Mouse (Mus musculus) hindbrain, embryonic 12.5 days (tissue): ENCODE data around the gene Hemk1. TPM values are rescaled to one million over a fixed set of nuclear protein-coding genes. Genes with fewer than 3 reads are reported as not detected.

ENCODE experiments used
- ATAC-seq: fragments of 200-750 bp; cut with Nextera tagmentation; 2 replicates; pipeline ENCODE4 v1.8.0; 2017; ENCODE audit warnings: moderate TSS enrichment; ENCODE audit not compliant: low FRiP score
- H3K27ac ChIP-seq: fragments of 300-500 bp; sonication (generic); 2 replicates; pipeline ENCODE4 v1.5.1; 2016; ENCODE audit warnings: mild to moderate bottlenecking
- H3K27me3 ChIP-seq: fragments of 300-500 bp; sonication (generic); 2 replicates; pipeline ENCODE4 v1.6.1; 2016; ENCODE audit warnings: mild to moderate bottlenecking
- H3K36me3 ChIP-seq: fragments of 300-500 bp; sonication (generic); 2 replicates; pipeline ENCODE4 v1.6.1; 2016; ENCODE audit warnings: mild to moderate bottlenecking
- H3K4me1 ChIP-seq: fragments of 300-500 bp; sonication (generic); 2 replicates; pipeline ENCODE4 v1.6.1; 2016
- H3K4me2 ChIP-seq: fragments of 300-500 bp; sonication (generic); replicated peaks from 2 replicates; pipeline ENCODE4 v1.6.1; 2016; ENCODE audit warnings: mild to moderate bottlenecking
- H3K4me3 ChIP-seq: fragments of 300-500 bp; sonication (generic); 2 replicates; pipeline ENCODE4 v1.5.1; 2016; ENCODE audit warnings: mild to moderate bottlenecking
- H3K9ac ChIP-seq: fragments of 300-500 bp; sonication (generic); 2 replicates; pipeline ENCODE4 v1.6.1; 2016; ENCODE audit warnings: mild to moderate bottlenecking, moderate library complexity
- H3K9me3 ChIP-seq: fragments of 300-500 bp; sonication (generic); replicated peaks from 2 replicates; pipeline ENCODE4 v1.6.1; 2016; ENCODE audit warnings: mild to moderate bottlenecking
- WGBS: fragments of 180-500 bp; shearing (Covaris S2); methylation state at CpG from one replicate; pipeline ENCODE4 v1.1.7; 2016; 5-methylcytosine and 5-hydroxymethylcytosine counted together
- polyA plus RNA-seq: library from polyadenylated mRNA; unstranded; fragments of >200 nt; fragmentation: Nextera tagmentation; extraction: Ambion mirVana; gene quantifications from 2 replicates; pipeline ENCODE4 v1.2.1, GENCODE M21; 2016

The Hemk1 gene
- polyA plus RNA-seq, 1 experiment from 2014 or later: 14.1 TPM

DNA sequence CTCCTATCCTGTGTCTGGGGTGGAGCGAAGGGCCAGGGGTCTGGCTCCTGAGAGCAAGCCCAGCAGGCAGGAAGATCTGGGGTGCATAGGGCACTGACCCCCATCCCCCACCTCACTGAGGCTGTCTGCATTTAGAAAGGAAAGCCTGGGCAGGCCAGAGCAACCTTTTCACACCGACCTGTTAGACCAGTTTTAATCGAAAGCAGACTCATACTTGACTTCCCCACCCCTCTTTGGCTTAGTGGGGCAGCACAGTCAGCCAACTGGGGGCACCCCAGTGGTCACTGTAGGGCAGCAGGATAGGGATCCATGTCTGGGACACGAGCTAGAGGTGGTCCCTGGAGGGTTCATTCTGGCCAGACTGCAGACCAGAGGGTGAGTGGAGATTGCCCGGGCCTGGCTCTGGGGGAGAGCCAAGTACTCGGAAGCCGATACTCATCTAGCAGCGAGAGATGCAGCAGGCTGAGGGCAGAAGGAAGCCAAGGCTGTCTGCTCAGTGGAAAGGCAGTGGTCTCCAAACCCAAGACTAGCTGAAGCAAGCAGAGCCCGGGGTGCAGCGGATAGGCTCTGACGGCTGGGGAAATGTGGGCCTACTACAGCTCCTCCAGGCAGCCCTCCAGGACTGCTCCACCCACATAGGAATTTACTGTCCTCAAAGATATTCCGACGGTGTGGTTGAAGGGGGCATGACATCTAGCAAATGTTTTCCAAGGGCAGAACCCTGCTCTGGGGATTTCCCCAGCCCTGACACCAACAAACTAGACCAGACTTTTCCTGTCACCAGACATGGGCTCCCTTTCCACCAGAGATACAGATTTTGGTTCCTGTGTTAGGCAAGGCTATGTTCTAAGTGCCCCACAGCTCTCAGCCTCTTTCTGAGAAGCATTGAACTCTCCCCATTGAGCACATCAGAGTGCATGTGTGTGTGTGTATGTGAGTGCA, 32.3 kb downstream of the Hemk1 start:
- no peak overlapping the region for H3K4me3 ChIP-seq
- H3K36me3 ChIP-seq: peaks cover 8% of the 10 kb centered on the region
- no peak overlapping the region for H3K9ac ChIP-seq
- H3K4me2 ChIP-seq: no peak overlapping the region
- no peaks in the 10 kb centered on the region for H3K9me3 ChIP-seq
- no peak for ATAC-seq
- no peaks in the 10 kb centered on the region for H3K27me3 ChIP-seq
- no peaks in the 10 kb centered on the region for H3K4me1 ChIP-seq
- 60% methylated on average over 13 of the region's 13 CpGs for WGBS
- no peak overlapping the region for H3K27ac ChIP-seq

DNA sequence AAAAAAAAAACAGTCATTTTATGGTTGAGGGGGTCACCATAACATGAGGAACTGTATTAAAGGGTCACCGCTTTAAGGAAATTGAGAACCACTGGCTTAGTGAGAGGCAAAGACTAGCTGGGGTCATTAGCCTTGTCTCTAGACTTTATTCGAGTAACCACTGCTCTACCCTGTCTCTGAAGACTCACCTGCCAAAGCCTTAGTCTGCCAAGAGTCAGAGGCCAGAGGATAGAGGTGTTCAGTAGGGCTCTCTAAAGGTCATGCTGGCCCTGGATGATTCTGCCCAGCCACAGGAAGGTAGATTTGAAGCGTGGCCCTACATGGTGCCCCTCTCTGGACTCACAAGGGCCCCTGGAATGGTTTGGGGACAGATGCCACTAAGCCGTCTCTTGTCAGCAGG, 33.1 kb downstream of the Hemk1 start:
- Histone ChIP-seq H3K4me2 (no peak overlapping the region), H3K27ac (no peak overlapping the region), H3K27me3 (no peaks in the 10 kb centered on the region), H3K4me1 (no peaks in the 10 kb centered on the region), H3K4me3 (no peak overlapping the region), H3K9ac (no peak overlapping the region), H3K36me3 (peaks cover 8% of the 10 kb centered on the region), H3K9me3 (no peaks in the 10 kb centered on the region)
- no peak for ATAC-seq
- 85% methylated on average over 4 of the region's 4 CpGs for WGBS

DNA sequence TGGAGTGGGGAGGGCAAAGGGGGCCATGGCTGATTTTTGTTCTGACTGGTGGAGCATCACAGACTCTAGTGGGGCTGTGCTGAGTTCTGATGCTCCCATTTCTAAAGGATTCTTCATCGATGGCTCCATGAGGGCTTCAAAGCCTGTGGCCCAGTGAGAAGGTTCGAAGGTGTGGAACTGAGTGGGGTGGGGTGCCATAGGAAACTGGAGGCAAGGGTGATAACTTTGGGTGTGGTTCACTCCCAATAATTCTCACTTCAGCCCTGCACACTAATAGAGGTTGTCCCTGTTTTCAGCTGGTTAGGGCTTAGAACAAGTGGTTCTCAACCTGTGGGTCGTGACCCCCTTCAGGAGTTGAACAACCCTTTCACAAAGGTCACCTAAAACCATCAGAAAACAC, 33.8 kb downstream of the Hemk1 start:
- no peaks in the 10 kb centered on the region for H3K9me3 ChIP-seq
- peaks cover 8% of the 10 kb centered on the region for H3K36me3 ChIP-seq
- 96% methylated on average over 3 of the region's 3 CpGs for WGBS
- H3K27ac ChIP-seq: no peak overlapping the region
- no peaks in the 10 kb centered on the region for H3K27me3 ChIP-seq
- no peak overlapping the region for H3K9ac ChIP-seq
- H3K4me3 ChIP-seq: no peak overlapping the region
- ATAC-seq: no peak
- H3K4me1 ChIP-seq: no peaks in the 10 kb centered on the region
- H3K4me2 ChIP-seq: no peak overlapping the region

DNA sequence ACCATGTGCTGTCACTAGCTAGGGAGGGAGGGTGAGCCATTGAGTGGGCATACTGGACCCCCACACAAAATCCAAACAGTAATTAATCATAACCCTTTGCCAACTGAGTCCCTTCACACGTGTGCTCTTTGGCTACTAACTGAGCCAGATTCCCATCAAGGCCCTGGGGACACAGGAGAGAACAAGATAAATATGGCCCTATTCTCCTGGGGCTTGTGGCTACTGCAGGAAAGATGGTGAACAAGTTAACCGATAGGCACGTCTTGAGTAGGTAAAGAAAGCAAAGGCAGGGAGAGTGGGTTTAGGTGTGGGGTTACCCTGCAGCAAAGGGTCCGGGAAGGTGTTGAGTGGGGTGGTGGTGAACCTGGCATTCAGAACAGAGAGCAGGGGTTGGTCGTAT, 34.2 kb downstream of the Hemk1 start:
- Histone ChIP-seq H3K9me3 (no peaks in the 10 kb centered on the region), H3K27ac (no peak overlapping the region), H3K9ac (no peak overlapping the region), H3K36me3 (peaks cover 8% of the 10 kb centered on the region), H3K27me3 (no peaks in the 10 kb centered on the region), H3K4me3 (no peak overlapping the region), H3K4me1 (no peaks in the 10 kb centered on the region), H3K4me2 (no peak overlapping the region)
- WGBS: 70% methylated on average over 5 of the region's 5 CpGs
- ATAC-seq: no peak

DNA sequence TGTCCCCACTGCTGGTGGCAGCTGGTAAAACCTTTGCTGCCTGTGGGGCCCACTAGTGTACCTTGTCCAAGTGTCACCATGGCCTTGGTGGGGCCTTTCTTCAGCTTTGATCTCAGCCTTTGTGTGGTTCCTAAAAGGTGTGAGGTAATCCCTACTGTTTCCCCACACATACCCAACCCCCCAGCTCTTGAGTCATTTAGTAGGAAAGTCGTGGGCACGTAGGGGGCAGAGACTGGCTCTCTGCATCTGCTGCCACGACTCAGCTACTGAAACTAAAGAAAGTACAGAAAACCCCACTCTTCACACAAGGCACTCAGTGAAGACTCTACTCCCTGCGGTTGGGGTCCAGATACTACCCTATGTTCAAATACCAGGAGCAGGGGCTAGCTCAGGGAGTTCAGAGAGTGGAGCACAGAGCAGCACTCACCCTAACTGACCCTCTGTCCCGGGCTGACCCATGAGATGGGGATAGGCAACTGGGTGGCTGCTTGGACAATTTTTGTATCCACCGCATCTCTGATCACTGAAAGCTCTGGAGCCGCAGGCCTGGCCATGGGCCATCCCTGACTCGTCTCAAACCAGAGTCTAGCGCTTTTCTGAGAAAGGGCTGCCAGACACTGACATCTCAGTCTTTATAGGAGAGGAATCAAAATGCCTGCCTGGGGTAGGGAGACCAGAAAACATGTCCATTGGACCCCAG, 34.9 kb downstream of the Hemk1 start:
- Histone ChIP-seq H3K4me3 (no peak overlapping the region), H3K27me3 (no peaks in the 10 kb centered on the region), H3K36me3 (peaks cover 8% of the 10 kb centered on the region), H3K4me2 (no peak overlapping the region), H3K4me1 (no peaks in the 10 kb centered on the region), H3K9me3 (no peaks in the 10 kb centered on the region), H3K27ac (no peak overlapping the region), H3K9ac (no peak overlapping the region)
- ATAC-seq: no peak
- 85% methylated on average over 9 of the region's 9 CpGs for WGBS

DNA sequence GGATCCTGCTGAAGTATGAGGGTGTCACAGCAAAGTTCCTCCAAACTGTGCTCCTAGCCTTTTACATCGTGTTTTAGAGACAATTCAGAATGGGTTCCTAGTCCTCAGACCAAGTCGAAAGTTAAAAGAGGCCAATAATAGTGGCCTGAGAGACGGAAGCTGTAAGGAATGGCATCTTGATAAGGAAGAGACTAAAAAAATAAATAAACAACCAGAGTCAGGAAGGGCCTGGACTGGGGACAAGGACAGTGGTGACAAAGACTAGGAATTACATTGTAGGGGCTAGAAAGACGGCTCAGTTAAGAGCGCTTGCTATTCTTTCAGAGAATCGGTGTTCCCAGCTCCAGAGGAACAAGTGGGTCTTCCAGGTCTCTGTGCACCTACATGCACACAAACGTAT, 35.6 kb downstream of the Hemk1 start:
- no peak overlapping the region for H3K9ac ChIP-seq
- no peak overlapping the region for H3K27ac ChIP-seq
- no peak for ATAC-seq
- WGBS: 82% methylated on average over 7 of the region's 7 CpGs
- H3K4me1 ChIP-seq: peaks cover 5% of the 10 kb centered on the region
- H3K36me3 ChIP-seq: peaks cover 8% of the 10 kb centered on the region
- H3K4me3 ChIP-seq: no peak overlapping the region
- no peaks in the 10 kb centered on the region for H3K27me3 ChIP-seq
- no peak overlapping the region for H3K4me2 ChIP-seq
- no peaks in the 10 kb centered on the region for H3K9me3 ChIP-seq

DNA sequence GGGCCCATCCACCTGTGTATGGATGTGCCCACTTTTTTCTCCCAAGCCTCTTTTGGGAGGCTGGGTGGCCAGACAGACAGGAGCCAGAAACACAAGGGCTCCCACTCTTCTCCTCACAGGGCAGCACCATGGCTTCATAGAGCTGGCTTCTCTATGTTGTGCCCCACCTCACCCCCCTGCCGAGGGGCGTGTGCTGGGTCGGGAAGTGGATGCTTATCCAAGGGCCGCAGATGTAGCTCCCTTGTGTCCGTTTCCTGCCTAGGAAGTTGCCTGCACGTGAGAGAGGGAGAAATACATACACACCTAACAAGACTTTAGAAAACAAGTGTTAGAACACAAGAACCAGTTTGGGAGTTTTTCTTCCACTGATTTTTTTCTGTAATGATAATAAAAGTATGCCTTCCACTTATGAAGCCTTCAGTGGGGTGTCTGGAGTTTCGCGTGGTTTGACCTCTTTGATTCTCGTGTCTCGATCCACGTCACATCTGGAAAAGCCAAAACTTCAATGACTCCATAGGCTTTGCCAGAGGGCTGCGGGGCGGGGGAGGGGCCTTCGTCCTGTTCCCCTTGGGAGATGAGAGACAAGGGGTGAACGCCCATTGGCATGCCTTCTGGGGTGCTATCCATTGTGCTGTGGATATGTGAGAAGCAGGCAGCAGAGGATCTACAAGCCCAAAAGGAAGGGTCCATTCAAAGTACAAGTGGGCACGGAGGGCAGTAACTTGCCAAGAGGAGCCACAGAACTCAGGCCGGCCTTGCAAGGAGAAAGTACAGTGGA, 36.4 kb downstream of the Hemk1 start:
- Histone ChIP-seq H3K4me1 (peaks cover 12% of the 10 kb centered on the region), H3K9me3 (no peaks in the 10 kb centered on the region), H3K9ac (no peak overlapping the region), H3K36me3 (peaks cover 8% of the 10 kb centered on the region), H3K27me3 (no peaks in the 10 kb centered on the region), H3K27ac (no peak overlapping the region), H3K4me3 (no peak overlapping the region), H3K4me2 (no peak overlapping the region)
- 85% methylated on average over 17 of the region's 17 CpGs for WGBS
- no peak for ATAC-seq

DNA sequence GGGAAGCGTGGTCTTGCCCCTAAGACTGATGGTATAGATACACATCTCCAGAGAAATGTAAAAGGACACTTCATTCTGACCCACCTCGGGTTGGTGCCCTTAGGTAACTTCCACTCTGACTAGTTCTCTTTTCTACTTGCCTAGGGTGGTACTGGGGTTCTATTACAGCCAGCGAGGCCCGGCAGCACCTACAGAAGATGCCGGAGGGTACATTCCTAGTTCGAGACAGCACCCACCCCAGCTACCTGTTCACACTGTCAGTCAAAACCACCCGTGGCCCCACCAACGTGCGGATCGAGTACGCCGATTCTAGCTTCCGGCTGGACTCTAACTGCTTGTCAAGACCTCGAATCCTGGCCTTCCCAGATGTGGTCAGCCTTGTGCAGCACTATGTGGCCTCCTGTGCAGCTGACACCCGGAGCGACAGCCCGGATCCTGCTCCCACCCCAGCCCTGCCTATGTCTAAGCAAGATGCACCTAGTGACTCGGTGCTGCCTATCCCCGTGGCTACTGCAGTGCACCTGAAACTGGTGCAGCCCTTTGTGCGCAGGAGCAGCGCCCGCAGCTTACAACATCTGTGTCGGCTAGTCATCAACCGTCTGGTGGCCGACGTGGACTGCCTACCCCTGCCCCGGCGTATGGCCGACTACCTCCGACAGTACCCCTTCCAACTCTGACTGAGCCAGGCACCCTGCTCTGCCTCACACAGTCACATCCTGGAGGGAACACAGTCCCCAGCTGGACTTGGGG, 37.8 kb downstream of the Hemk1 start:
- Histone ChIP-seq H3K4me2 (no peak overlapping the region), H3K36me3 (peaks cover 8% of the 10 kb centered on the region), H3K9ac (no peak overlapping the region), H3K4me1 (peaks cover 15% of the 10 kb centered on the region), H3K27me3 (peaks cover 5% of the 10 kb centered on the region; the same call in 1 of the 2 replicates), H3K9me3 (no peaks in the 10 kb centered on the region), H3K27ac (no peak overlapping the region), H3K4me3 (no peak overlapping the region)
- 92% methylated on average over 30 of the region's 30 CpGs for WGBS
- no peak for ATAC-seq

DNA sequence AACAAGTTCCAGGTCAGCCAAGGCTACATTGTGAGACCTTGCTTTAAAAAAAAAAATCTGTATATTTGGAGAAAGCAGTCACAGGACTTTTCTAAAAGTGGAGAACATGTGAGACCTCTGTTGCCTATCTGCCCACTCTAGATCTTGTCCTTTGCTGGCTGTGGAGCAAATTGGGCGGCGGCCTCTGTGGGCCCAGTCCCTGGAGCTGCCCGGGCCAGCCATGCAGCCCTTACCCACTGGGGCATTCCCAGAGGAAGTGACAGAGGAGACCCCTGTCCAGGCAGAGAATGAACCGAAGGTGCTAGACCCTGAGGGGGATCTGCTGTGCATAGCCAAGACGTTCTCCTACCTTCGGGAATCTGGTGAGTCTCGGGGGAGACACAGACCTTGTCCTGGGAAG, 38.4 kb downstream of the Hemk1 start:
- 92% methylated on average over 7 of the region's 7 CpGs for WGBS
- ATAC-seq: no peak
- H3K4me1 ChIP-seq: peaks cover 15% of the 10 kb centered on the region
- H3K4me3 ChIP-seq: no peak overlapping the region
- H3K27ac ChIP-seq: no peak overlapping the region
- peaks cover 6% of the 10 kb centered on the region; the same call in 1 of the 2 replicates for H3K27me3 ChIP-seq
- H3K36me3 ChIP-seq: peaks cover 8% of the 10 kb centered on the region
- H3K9ac ChIP-seq: no peak overlapping the region
- H3K4me2 ChIP-seq: no peak overlapping the region
- no peaks in the 10 kb centered on the region for H3K9me3 ChIP-seq

DNA sequence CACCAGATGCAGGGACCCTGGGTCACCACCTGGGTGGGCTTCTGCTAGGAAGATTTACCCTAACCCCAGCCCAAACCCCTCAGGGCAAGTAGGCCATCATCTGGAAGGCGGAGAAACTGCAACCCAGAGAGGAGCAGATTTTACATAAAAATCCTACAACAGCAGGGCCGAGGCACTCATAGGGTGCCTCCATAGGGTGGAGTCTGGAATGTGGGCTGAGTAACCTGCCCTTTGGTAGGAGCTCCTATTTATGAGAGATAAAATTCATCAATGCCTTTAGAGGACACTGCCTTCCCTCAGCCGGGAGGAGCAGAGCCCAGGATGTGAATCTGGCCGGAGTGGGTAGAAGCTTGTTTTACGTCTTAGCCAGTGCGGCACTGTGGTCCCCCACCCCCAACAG, 39.3 kb downstream of the Hemk1 start:
- Histone ChIP-seq H3K4me3 (no peak overlapping the region), H3K4me2 (no peak overlapping the region), H3K9ac (no peak overlapping the region), H3K27me3 (peaks cover 6% of the 10 kb centered on the region; the same call in 1 of the 2 replicates), H3K4me1 (peaks cover 15% of the 10 kb centered on the region), H3K27ac (no peak overlapping the region), H3K9me3 (no peaks in the 10 kb centered on the region), H3K36me3 (peaks cover 8% of the 10 kb centered on the region)
- WGBS: 90% methylated on average over 6 of the region's 6 CpGs
- ATAC-seq: no peak

DNA sequence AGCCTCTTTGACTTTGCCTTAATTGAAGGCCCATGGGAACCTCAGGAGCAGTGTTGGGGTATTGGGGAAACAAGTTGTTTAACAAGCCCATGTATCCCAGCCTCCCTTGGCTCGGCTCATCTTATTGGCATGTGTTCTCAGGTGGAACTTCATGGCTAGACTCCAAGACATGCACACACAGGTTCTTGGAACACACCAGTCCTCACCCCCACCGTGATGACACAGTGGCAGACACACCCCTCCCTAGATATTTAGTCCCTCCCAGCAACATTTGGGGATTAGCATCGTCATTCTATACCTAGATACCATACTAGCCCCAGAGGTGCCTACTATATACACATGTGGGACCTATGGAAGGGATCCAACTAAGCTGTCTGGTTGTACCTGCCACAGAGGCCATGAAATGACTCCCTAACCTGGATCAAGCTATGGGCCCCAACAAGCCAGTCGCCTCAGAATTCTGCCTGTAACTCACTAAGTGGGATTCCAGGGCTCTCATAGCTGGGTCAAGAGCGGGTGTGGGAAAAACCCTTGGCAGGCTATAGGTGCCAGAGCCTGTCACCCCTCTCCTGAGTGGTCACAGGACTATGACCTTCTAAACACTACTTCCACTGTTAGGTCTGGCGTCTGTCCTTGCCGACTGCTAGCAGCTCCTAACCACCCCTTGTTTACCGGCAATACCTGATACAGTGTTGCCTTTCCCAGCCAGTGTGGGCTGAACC, 39.9 kb downstream of the Hemk1 start:
- Histone ChIP-seq H3K36me3 (peaks cover 8% of the 10 kb centered on the region), H3K9me3 (no peaks in the 10 kb centered on the region), H3K4me2 (no peak overlapping the region), H3K27me3 (peaks cover 6% of the 10 kb centered on the region; the same call in 1 of the 2 replicates), H3K9ac (no peak overlapping the region), H3K27ac (no peak overlapping the region), H3K4me1 (peaks cover 15% of the 10 kb centered on the region), H3K4me3 (no peak overlapping the region)
- ATAC-seq: no peak
- 86% methylated on average over 8 of the region's 8 CpGs for WGBS
